Mouse (Mus musculus) E14TG2a.4 (cell line): ENCODE measurements around the gene Slitrk3.

Experiments used
- CTCF ChIP-seq: conservative IDR thresholded peaks from 2 replicates; pipeline ENCODE4 v1.5.1; 2014; ENCODE audit warnings: low read length
- NANOG ChIP-seq: IDR thresholded peaks from 2 replicates; pipeline ENCODE4 v1.6.1; 2014; ENCODE audit warnings: borderline replicate concordance, low read length, mixed read lengths

GRCm38 (mm10) chr3:73056044-73056438 is 1.6 kb downstream of the Slitrk3 start:
- TF ChIP-seq CTCF (no peak), NANOG (no peak)
